Mouse (Mus musculus) left cerebral cortex, adult 2 months (tissue): ENCODE data around the gene Sdhaf1. TPM values are rescaled to one million over a fixed set of nuclear protein-coding genes. Genes with fewer than 3 reads are reported as not detected.

ENCODE experiments used
- DNase-seq, 2 experiments: peaks; one replicate each; pipeline ENCODE4 v3.0.0; 2021 to 2022; ENCODE audit warnings: low spot score in 2 of 2, mixed read lengths in 1 of 2; ENCODE audit errors: extremely low spot score in 1 of 2
- H3K27ac ChIP-seq: fragments of 200-600 bp; 2 replicates; pipeline ENCODE4 v1.8.1; 2022
- H3K4me3 ChIP-seq: fragments of 200-600 bp; 2 replicates; pipeline ENCODE4 v1.8.1; 2022
- CTCF ChIP-seq: fragments of 200-600 bp; IDR thresholded peaks from 2 replicates; pipeline ENCODE4 v1.8.1; 2022; ENCODE audit warnings: antibody characterized with exemption, mild to moderate bottlenecking, moderate library complexity
- intact Hi-C: fragments of 180-260 bp; cut with DNase I; formaldehyde crosslinking; loops from one replicate; pipeline ENCODE4 v1.15.1; 2025
- total RNA-seq, 2 experiments: library from RNA; stranded (reverse); gene quantifications; 2 replicates each; pipeline ENCODE4 v1.2.3; 2021

The Sdhaf1 gene
- total RNA-seq, 2 experiments from 2014 or later: 7.0 to 8.0 TPM

GRCm38 (mm10) chr7:30308076-30309005, 15.4 kb downstream of the Sdhaf1 start, which contains the start of gene Alkbh6:
Gene Alkbh6 (plus strand): TSS chr7:30308717.
- H3K4me3 ChIP-seq: peak within 1 kb of the TSS; percentile 72
- no peak; the same call in none of the 2 replicates for TF ChIP-seq CTCF
- DNase-seq: peak; percentile 90 to 93
- H3K27ac ChIP-seq: peak within 1 kb of the TSS; percentile 80
- intact Hi-C loops: no loop called here

GRCm38 (mm10) chr7:30306083-30306779, 17.5 kb downstream of the Sdhaf1 start:
- H3K27ac ChIP-seq: no peak overlapping the region
- peak; percentile 58 for TF ChIP-seq CTCF
- no peak for DNase-seq
- H3K4me3 ChIP-seq: no peak overlapping the region
- intact Hi-C loops: no loop called here

GRCm38 (mm10) chr7:30300914-30301313, 22.8 kb downstream of the Sdhaf1 start:
- Histone ChIP-seq H3K27ac (no peak overlapping the region), H3K4me3 (no peak overlapping the region)
- no peak for DNase-seq
- peak; percentile 75 for TF ChIP-seq CTCF
- intact Hi-C loops: no loop called here

GRCm38 (mm10) chr7:30297266-30297665, 26.4 kb downstream of the Sdhaf1 start:
- Histone ChIP-seq H3K4me3 (no peak overlapping the region), H3K27ac (no peak overlapping the region)
- DNase-seq: no peak
- no peak for TF ChIP-seq CTCF
- intact Hi-C loops: no loop called here

- H3K4me3 ChIP-seq: no peak overlapping the region
- H3K27ac ChIP-seq: no peak overlapping the region
- TF ChIP-seq CTCF: no peak
- intact Hi-C loops: no loop called here
- DNase-seq: no peak
Measured at GRCm38 (mm10) chr7:30296816-30297215, 26.9 kb downstream of the Sdhaf1 start.

GRCm38 (mm10) chr7:30295103-30295502, 28.6 kb downstream of the Sdhaf1 start:
- no peak overlapping the region for H3K27ac ChIP-seq

GRCm38 (mm10) chr7:30294296-30294695, 29.4 kb downstream of the Sdhaf1 start:
- DNase-seq: no peak
- Histone ChIP-seq H3K27ac (peak overlapping the region; percentile 72), H3K4me3 (peak overlapping the region; percentile 27)
- intact Hi-C loops: no loop called here
- no peak for TF ChIP-seq CTCF

More at GRCm38 (mm10) chr7:30295103-30295502, 28.6 kb downstream of the Sdhaf1 start:
- no peak overlapping the region; the same call in 1 of the 2 replicates for H3K4me3 ChIP-seq
- no peak for TF ChIP-seq CTCF
- peak in 1 of 2 experiments; percentile 43 for DNase-seq
- intact Hi-C loops: no loop called here

GRCm38 (mm10) chr7:30293795-30294194, 29.9 kb downstream of the Sdhaf1 start:
- peak overlapping the region; percentile 27 for H3K4me3 ChIP-seq
- peak overlapping the region; percentile 72; the same call in 1 of the 2 replicates for H3K27ac ChIP-seq
- TF ChIP-seq CTCF: no peak
- intact Hi-C loops: no loop called here
- peak in 1 of 2 experiments; percentile 25 for DNase-seq

GRCm38 (mm10) chr7:30291215-30292131, 32.2 kb downstream of the Sdhaf1 start, which contains the start of gene Clip3:
Gene Clip3 (plus strand): TSS chr7:30291728.
- Histone ChIP-seq H3K27ac (peak within 1 kb of the TSS; percentile 98), H3K4me3 (peak within 1 kb of the TSS; percentile 74)
- intact Hi-C loops: no loop called here
- TF ChIP-seq CTCF: no peak; the same call in 1 of the 2 replicates
- peak; percentile 88 to 94 for DNase-seq

GRCm38 (mm10) chr7:30289714-30290399, 33.8 kb downstream of the Sdhaf1 start:
- H3K27ac ChIP-seq: no peak overlapping the region
- peak; percentile 9 for TF ChIP-seq CTCF
- no peak overlapping the region for H3K4me3 ChIP-seq
- DNase-seq: no peak
- intact Hi-C loops: no loop called here
